Mouse (Mus musculus) MEL (cell line): ENCODE measurements around the gene Dnajc11. TPM values are rescaled to one million over a fixed set of nuclear protein-coding genes. Genes with fewer than 3 reads are reported as not detected.
A peak's percentile ranks its signal among the peaks of the same experiment; 100 is the strongest.

ENCODE experiments used
- DNase-seq: peaks from one replicate; pipeline ENCODE4 v3.0.0; 2011; ENCODE audit warnings: low read depth, low spot score
- H3K27ac ChIP-seq: 2 replicates; pipeline ENCODE4 v1.5.1; 2012; ENCODE audit warnings: low read depth, mild to moderate bottlenecking, control low read depth, low read length, moderate library complexity; ENCODE audit not compliant: control insufficient read depth
- H3K27me3 ChIP-seq, 2 experiments: fragments of 150-350 bp in 1 of 2; sonication (generic) in 1 of 2; 2 replicates each; pipeline ENCODE4 v1.6.1; 2012; ENCODE audit warnings: low read length in 2 of 2, mild to moderate bottlenecking in 2 of 2, improper control_type of control experiment in 1 of 2, moderate library complexity in 1 of 2; ENCODE audit not compliant: insufficient read depth in 2 of 2, control insufficient read depth in 1 of 2
- H3K36me3 ChIP-seq, 2 experiments: 2 replicates each; pipeline ENCODE4 v1.6.1; 2012 to 2014; ENCODE audit warnings: low read length in 2 of 2, improper control_type of control experiment in 1 of 2, inconsistent platforms in 1 of 2, mild to moderate bottlenecking in 1 of 2; ENCODE audit not compliant: insufficient read depth in 2 of 2, control insufficient read depth in 1 of 2
- H3K4me1 ChIP-seq, 2 experiments: fragments of 150-350 bp in 1 of 2; sonication (generic) in 1 of 2; 2 replicates each; pipeline ENCODE4 v1.6.1; 2012; ENCODE audit warnings: low read length in 2 of 2, improper control_type of control experiment in 1 of 2, mild to moderate bottlenecking in 1 of 2; ENCODE audit not compliant: insufficient read depth in 2 of 2, control insufficient read depth in 1 of 2
- H3K4me3 ChIP-seq, 2 experiments: fragments of 150-350 bp in 1 of 2; sonication (generic) in 1 of 2; 2 replicates each; pipeline ENCODE4 v1.5.1; 2012; ENCODE audit warnings: low read depth in 2 of 2, low read length in 2 of 2, mild to moderate bottlenecking in 2 of 2, moderate library complexity in 2 of 2, control low read depth in 1 of 2, improper control_type of control experiment in 1 of 2; ENCODE audit not compliant: control insufficient read depth in 1 of 2, insufficient read depth in 1 of 2
- H3K79me2 ChIP-seq: 2 replicates; pipeline ENCODE4 v1.6.1; 2012; ENCODE audit warnings: mild to moderate bottlenecking, low read length, moderate library complexity; ENCODE audit not compliant: control insufficient read depth, poor library complexity, insufficient read depth
- H3K9ac ChIP-seq: 2 replicates; pipeline ENCODE4 v1.6.1; 2012; ENCODE audit warnings: low read depth, mild to moderate bottlenecking, control low read depth, low read length, moderate library complexity; ENCODE audit not compliant: control insufficient read depth, poor library complexity, severe bottlenecking
- H3K9me3 ChIP-seq: fragments of 150-350 bp; sonication (generic); replicated peaks from 2 replicates; pipeline ENCODE4 v1.6.1; 2012; ENCODE audit warnings: mild to moderate bottlenecking, low read length, improper control_type of control experiment, moderate library complexity; ENCODE audit not compliant: insufficient read depth
- CHD1 ChIP-seq: IDR thresholded peaks from 2 replicates; pipeline ENCODE4 v1.6.1; 2012; ENCODE audit warnings: low read depth, mild to moderate bottlenecking, inconsistent platforms, low read length, improper control_type of control experiment
- CHD2 ChIP-seq: IDR thresholded peaks from 2 replicates; pipeline ENCODE4 v1.6.1; 2011; ENCODE audit warnings: low read length, improper control_type of control experiment
- CTCF ChIP-seq, 3 experiments: IDR thresholded peaks in 2 of 3; conservative IDR thresholded peaks in 1 of 3; 2 replicates each; pipeline ENCODE4 v1.5.1; 2011 to 2012; ENCODE audit warnings: low read length in 3 of 3, low read depth in 2 of 3, mild to moderate bottlenecking in 2 of 3, improper control_type of control experiment in 1 of 3, inconsistent platforms in 1 of 3, mixed read lengths in 1 of 3, moderate library complexity in 1 of 3; ENCODE audit not compliant: control insufficient read depth in 1 of 3, insufficient read depth in 1 of 3, poor library complexity in 1 of 3, severe bottlenecking in 1 of 3
- E2F4 ChIP-seq: IDR thresholded peaks from 2 replicates; pipeline ENCODE4 v1.6.1; 2011; ENCODE audit warnings: low read depth, low read length, improper control_type of control experiment, borderline replicate concordance
- ELF1 ChIP-seq: IDR thresholded peaks from 2 replicates; pipeline ENCODE4 v1.6.1; 2014; ENCODE audit warnings: low read depth, mild to moderate bottlenecking, inconsistent platforms, low read length, improper control_type of control experiment, moderate library complexity
- EP300 ChIP-seq, 2 experiments: IDR thresholded peaks; 2 replicates each; pipeline ENCODE4 v1.6.1; 2011; ENCODE audit warnings: improper control_type of control experiment in 2 of 2, low read length in 2 of 2, low read depth in 1 of 2, mild to moderate bottlenecking in 1 of 2
- ETS1 ChIP-seq: IDR thresholded peaks from 2 replicates; pipeline ENCODE4 v1.6.1; 2012; ENCODE audit warnings: low read depth, mild to moderate bottlenecking, inconsistent platforms, low read length, improper control_type of control experiment, moderate library complexity
- GABPA ChIP-seq: IDR thresholded peaks from 2 replicates; pipeline ENCODE4 v1.6.1; 2012; ENCODE audit warnings: low read depth, mild to moderate bottlenecking, inconsistent platforms, low read length, improper control_type of control experiment, moderate library complexity
- GATA1 ChIP-seq: IDR thresholded peaks from 2 replicates; pipeline ENCODE4 v1.6.1; 2011; ENCODE audit warnings: low read depth, low read length, improper control_type of control experiment
- HCFC1 ChIP-seq: IDR thresholded peaks from 2 replicates; pipeline ENCODE4 v1.6.1; 2012; ENCODE audit warnings: low read depth, mild to moderate bottlenecking, inconsistent platforms, low read length, improper control_type of control experiment, moderate library complexity
- JUND ChIP-seq: IDR thresholded peaks from 2 replicates; pipeline ENCODE4 v1.6.1; 2011; ENCODE audit warnings: low read depth, mild to moderate bottlenecking, improper control_type of control experiment, low read length
- KAT2A ChIP-seq: conservative IDR thresholded peaks from 2 replicates; pipeline ENCODE4 v1.6.1; 2012; ENCODE audit warnings: low read depth, low read length, improper control_type of control experiment, inconsistent platforms
- MAFK ChIP-seq: IDR thresholded peaks from 2 replicates; pipeline ENCODE4 v1.6.1; 2011; ENCODE audit warnings: low read depth, mild to moderate bottlenecking, low read length, improper control_type of control experiment, borderline replicate concordance
- MAX ChIP-seq: IDR thresholded peaks from 2 replicates; pipeline ENCODE4 v1.6.1; 2011; ENCODE audit warnings: low read length, improper control_type of control experiment
- MAZ ChIP-seq: IDR thresholded peaks from 2 replicates; pipeline ENCODE4 v1.6.1; 2012; ENCODE audit warnings: low read depth, mild to moderate bottlenecking, inconsistent platforms, low read length, improper control_type of control experiment
- MEF2A ChIP-seq: IDR thresholded peaks from 2 replicates; pipeline ENCODE4 v1.6.1; 2014; ENCODE audit warnings: low read depth, mild to moderate bottlenecking, inconsistent platforms, low read length, improper control_type of control experiment; ENCODE audit not compliant: poor library complexity, insufficient replicate concordance, severe bottlenecking; ENCODE audit errors: extremely low read depth
- MXI1 ChIP-seq: IDR thresholded peaks from 2 replicates; pipeline ENCODE4 v1.6.1; 2011; ENCODE audit warnings: mild to moderate bottlenecking, low read depth, low read length, improper control_type of control experiment
- MYB ChIP-seq: IDR thresholded peaks from 2 replicates; pipeline ENCODE4 v1.6.1; 2011; ENCODE audit warnings: mild to moderate bottlenecking, low read depth, low read length, improper control_type of control experiment
- MYC ChIP-seq: IDR thresholded peaks from 2 replicates; pipeline ENCODE4 v1.6.1; 2011; ENCODE audit warnings: low read depth, mild to moderate bottlenecking, low read length, improper control_type of control experiment, moderate library complexity
- NELFE ChIP-seq: IDR thresholded peaks from 2 replicates; pipeline ENCODE4 v1.6.1; 2011; ENCODE audit warnings: low read depth, low read length, improper control_type of control experiment
- NRF1 ChIP-seq: IDR thresholded peaks from 2 replicates; pipeline ENCODE4 v1.6.1; 2014; ENCODE audit warnings: low read depth, mild to moderate bottlenecking, inconsistent platforms, low read length, improper control_type of control experiment, moderate library complexity; ENCODE audit not compliant: poor library complexity, insufficient read depth, severe bottlenecking
- POLR2A ChIP-seq, 2 experiments: IDR thresholded peaks; 2 replicates each; pipeline ENCODE4 v1.6.1; 2011 to 2012; ENCODE audit warnings: low read length in 2 of 2, mild to moderate bottlenecking in 2 of 2, control low read depth in 1 of 2, improper control_type of control experiment in 1 of 2, low read depth in 1 of 2, moderate library complexity in 1 of 2; ENCODE audit not compliant: control insufficient read depth in 1 of 2, insufficient read depth in 1 of 2, poor library complexity in 1 of 2
- POLR2AphosphoS2 ChIP-seq: IDR thresholded peaks from 2 replicates; pipeline ENCODE4 v1.6.1; 2011; ENCODE audit warnings: low read length, improper control_type of control experiment
- POLR2AphosphoS5 ChIP-seq: IDR thresholded peaks from 2 replicates; pipeline ENCODE4 v1.6.1; 2012; ENCODE audit warnings: low read depth, borderline replicate concordance, mild to moderate bottlenecking, inconsistent platforms, low read length, moderate library complexity, mixed read lengths
- RAD21 ChIP-seq: IDR thresholded peaks from 2 replicates; pipeline ENCODE4 v1.6.1; 2011; ENCODE audit warnings: mild to moderate bottlenecking, low read depth, low read length, improper control_type of control experiment
- RCOR1 ChIP-seq: IDR thresholded peaks from 2 replicates; pipeline ENCODE4 v1.6.1; 2012; ENCODE audit warnings: low read depth, mild to moderate bottlenecking, inconsistent platforms, low read length, improper control_type of control experiment
- SIN3A ChIP-seq: IDR thresholded peaks from 2 replicates; pipeline ENCODE4 v1.6.1; 2012; ENCODE audit warnings: low read length, improper control_type of control experiment, inconsistent platforms
- SMC3 ChIP-seq: IDR thresholded peaks from 2 replicates; pipeline ENCODE4 v1.6.1; 2011; ENCODE audit warnings: low read depth, low read length, improper control_type of control experiment
- TAL1 ChIP-seq: IDR thresholded peaks from 2 replicates; pipeline ENCODE4 v1.6.1; 2012; ENCODE audit warnings: mild to moderate bottlenecking, inconsistent platforms, low read length, moderate library complexity, mixed read lengths
- TBP ChIP-seq: IDR thresholded peaks from 2 replicates; pipeline ENCODE4 v1.8.0; 2011; ENCODE audit warnings: low read depth, low read length, improper control_type of control experiment
- UBTF ChIP-seq: IDR thresholded peaks from 2 replicates; pipeline ENCODE4 v1.6.1; 2012; ENCODE audit warnings: low read depth, mild to moderate bottlenecking, inconsistent platforms, low read length, improper control_type of control experiment, moderate library complexity, borderline replicate concordance; ENCODE audit not compliant: insufficient read depth
- USF1 ChIP-seq: IDR thresholded peaks from 2 replicates; pipeline ENCODE4 v1.6.1; 2014; ENCODE audit warnings: low read depth, mild to moderate bottlenecking, inconsistent platforms, low read length, improper control_type of control experiment, moderate library complexity
- USF2 ChIP-seq, 2 experiments: IDR thresholded peaks; 2 replicates each; pipeline ENCODE4 v1.6.1; 2011 to 2012; ENCODE audit warnings: improper control_type of control experiment in 2 of 2, low read length in 2 of 2, borderline replicate concordance in 1 of 2, inconsistent platforms in 1 of 2, low read depth in 1 of 2, mild to moderate bottlenecking in 1 of 2; ENCODE audit not compliant: insufficient read depth in 1 of 2
- ZC3H11A ChIP-seq: IDR thresholded peaks from 2 replicates; pipeline ENCODE4 v1.6.1; 2012; ENCODE audit warnings: low read depth, mild to moderate bottlenecking, inconsistent platforms, low read length, improper control_type of control experiment
- ZKSCAN1 ChIP-seq: IDR thresholded peaks from 2 replicates; pipeline ENCODE4 v1.6.1; 2012; ENCODE audit warnings: low read depth, mild to moderate bottlenecking, inconsistent platforms, low read length, improper control_type of control experiment, moderate library complexity
- ZMIZ1 ChIP-seq: IDR thresholded peaks from 2 replicates; pipeline ENCODE4 v1.6.1; 2012; ENCODE audit warnings: low read depth, mild to moderate bottlenecking, inconsistent platforms, low read length, improper control_type of control experiment, moderate library complexity
- ZNF384 ChIP-seq: IDR thresholded peaks from 2 replicates; pipeline ENCODE4 v1.6.1; 2012; ENCODE audit warnings: low read depth, mild to moderate bottlenecking, inconsistent platforms, low read length, improper control_type of control experiment
- polyA plus RNA-seq, 2 experiments: library from polyadenylated mRNA; stranded (reverse) in 1 of 2; unstranded in 1 of 2; fragments of >175 nt in 1 of 2; fragments of >200 nt in 1 of 2; gene quantifications; 2 replicates each; pipeline versions ENCODE4 v1.2.1 to v1.2.4; 2012; ENCODE audit warnings: low replicate concordance in 2 of 2, low read depth in 1 of 2; ENCODE audit not compliant: insufficient read length in 2 of 2, insufficient read depth in 1 of 2, missing spikeins in 1 of 2
- total RNA-seq: library from RNA; depleted of rRNA; stranded (reverse); fragments of 300-350 nt; gene quantifications from 2 replicates; pipeline ENCODE4 v1.2.3, GENCODE M21; 2012

Dnajc11 gene
- total and polyA plus RNA-seq, 3 experiments: 128 to 278 (median 157) TPM

- peaks cover 34 to 48% of the 10 kb centered on the region in 2 experiments for H3K4me1 ChIP-seq
- H3K27me3 ChIP-seq: no peaks in the 10 kb centered on the region
- peaks cover 4% of the 10 kb centered on the region for H3K79me2 ChIP-seq
- peak; percentile 96 for DNase-seq
- no peaks in the 10 kb centered on the region for H3K9me3 ChIP-seq
- H3K4me3 ChIP-seq: no peak overlapping the region
- H3K9ac ChIP-seq: peak overlapping the region; percentile 53
- H3K27ac ChIP-seq: peak overlapping the region; percentile 96
- H3K36me3 ChIP-seq: peaks cover 23 to 51% of the 10 kb centered on the region in 2 experiments
- TF ChIP-seq CHD2 (peak; percentile 45; the same call in 1 of the 2 replicates), ZNF384 (no peak), POLR2AphosphoS5 (no peak), JUND (peak; percentile 86), MAX (peak; percentile 91), ZKSCAN1 (0 out of 2 replicates have a peak, but pooled peaks have one; percentile 37), RCOR1 (peak; percentile 75), TBP (peak; percentile 51), TAL1 (peak; percentile 88), MAZ (peak; percentile 97), MYB (peak; percentile 74; the same call in 1 of the 2 replicates), NRF1 (no peak), ZC3H11A (no peak), USF1 (no peak), MEF2A (no peak), NELFE (peak; percentile 63), GABPA (0 out of 2 replicates have a peak, but pooled peaks have one; percentile 17), UBTF (no peak), MYC (peak; percentile 98), POLR2A (IDR thresholded peaks at IDR 0.05; ENCODE audit: control insufficient read depth in 1 of 2, insufficient read depth in 1 of 2, low read depth in 1 of 2, low read length in 2 of 2, poor library complexity in 1 of 2) (peak in 1 of 2 experiments; percentile 76; a peak in 2 of 4 replicates), USF2 (IDR thresholded peaks at IDR 0.05; ENCODE audit: borderline replicate concordance in 1 of 2, insufficient read depth in 1 of 2, low read depth in 1 of 2, low read length in 2 of 2) (no peak), E2F4 (no peak), SMC3 (no peak), HCFC1 (0 out of 2 replicates have a peak, but pooled peaks have one; percentile 49), POLR2AphosphoS2 (peak; percentile 82), MAFK (peak; percentile 61; the same call in 1 of the 2 replicates), SIN3A (peak; percentile 96), KAT2A (peak; percentile 46), GATA1 (peak; percentile 89), ELF1 (0 out of 2 replicates have a peak, but pooled peaks have one; percentile 15), ETS1 (peak; percentile 96), CTCF (IDR thresholded peaks at IDR 0.05 in 2 of 3, conservative IDR thresholded peaks at IDR 0.05 in 1 of 3; ENCODE audit: control insufficient read depth in 1 of 3, insufficient read depth in 1 of 3, low read depth in 2 of 3, low read length in 3 of 3, poor library complexity in 1 of 3, severe bottlenecking in 1 of 3) (no peak), MXI1 (peak; percentile 97), RAD21 (no peak), EP300 (IDR thresholded peaks at IDR 0.05; ENCODE audit: low read depth in 1 of 2, low read length in 2 of 2) (peak; percentile 96), CHD1 (no peak), ZMIZ1 (peak; percentile 91)
Measured at GRCm38 (mm10) chr4:151960513-151960854, 27.0 kb downstream of the Dnajc11 start.
